Comparison of ENCODE assay signal across 23 mouse cellular contexts in the genomic region with DNA sequence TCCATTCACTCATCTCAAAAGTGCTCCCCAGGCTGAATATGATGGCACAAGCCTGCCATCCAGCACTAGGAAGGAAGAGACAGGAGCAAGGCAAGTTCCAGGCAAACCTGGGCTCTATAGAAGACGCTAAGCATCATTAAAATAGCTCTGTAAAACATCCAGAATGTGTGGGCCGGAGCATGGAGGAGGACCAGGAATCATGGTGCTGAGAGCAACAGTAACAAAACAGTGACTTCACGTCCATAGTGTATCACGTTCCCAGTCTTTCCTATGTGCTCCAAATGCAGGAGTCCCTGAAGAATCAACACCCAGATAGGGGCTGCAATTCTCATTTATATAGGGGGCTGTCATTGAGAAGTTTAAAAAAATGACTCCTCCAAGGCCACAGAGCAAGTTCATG.
DNase-seq lines count a peak whose midpoint lies in the region; ATAC-seq and TF ChIP-seq lines count a peak whose summit lies in the region.
"Had no signal": no experiment of that assay in that cellular context is flagged by ENCODE, and none has a peak within 500 bp of the region (broad histone marks: within the 10 kb centered on the region; RNA-seq: fewer than 3 reads in every experiment).

No protein-coding gene starts in this region.

- no peaks in the 10 kb centered on the region for H3K27me3 ChIP-seq in midbrain, embryonic 11.5 days (ENCODE audit: control insufficient read depth, insufficient read depth, low read length)
- no peaks in the 10 kb centered on the region for H3K27me3 ChIP-seq in midbrain, postnatal 0 days (ENCODE audit: insufficient read depth, low read length)
- H3K27me3 ChIP-seq: CH12.LX, Patski had no signal

- H3K4me1 ChIP-seq in midbrain, embryonic 11.5 days (ENCODE audit: control insufficient read depth, insufficient read depth, low read length), result no peaks in the 10 kb centered on the region
- no peaks in the 10 kb centered on the region for H3K4me1 ChIP-seq in midbrain, postnatal 0 days (ENCODE audit: insufficient read depth, low read length)

- H3K4me2 ChIP-seq in midbrain, embryonic 11.5 days, result no peak overlapping the region
- H3K4me2 ChIP-seq in midbrain, postnatal 0 days (ENCODE audit: low read depth, low read length, poor library complexity, severe bottlenecking), result no peak overlapping the region

- no peak for DNase-seq in frontal cortex, postnatal 10 days (ENCODE audit: low spot score in 2 of 2)
- DNase-seq in heart, adult 11 months, result peak; percentile 21
- no peak for DNase-seq in heart, adult 18-20 months
- peak; percentile 53 for DNase-seq in midbrain, embryonic 11.5 days (ENCODE audit: low spot score, missing footprints)
- no peak for DNase-seq in midbrain, postnatal 0 days (ENCODE audit: low spot score)
- peak; percentile 22 for DNase-seq in brain, adult 2 months (ENCODE audit: low read depth, low spot score)
- no peak for DNase-seq in thymus, postnatal 25 days
- DNase-seq: adrenal gland, adult 2 months; adrenal gland, adult 8-10 months; adrenal gland, postnatal 10 days; adrenal gland, postnatal 14 days; adrenal gland, postnatal 25 days; adrenal gland, postnatal 36 days; B cell, adult 2 months; cerebellum, adult 11 months; cerebellum, adult 11-12 months; cerebellum, adult 18-20 months had no signal

- ATAC-seq in frontal cortex, adult (ENCODE audit: low TSS enrichment), result peak; percentile 81
- no peak for ATAC-seq in midbrain, embryonic 11.5 days (ENCODE audit: low FRiP score)
- ATAC-seq in midbrain, postnatal 0 days (ENCODE audit: low FRiP score), result no peak
- ATAC-seq: activated CD4-positive, CD25-positive, alpha-beta regulatory T cell, adult 4 months; CD4-positive, CD25-positive, alpha-beta regulatory T cell, adult 4 months; Patski had no signal

- H3K36me3 ChIP-seq in midbrain, embryonic 11.5 days (ENCODE audit: control insufficient read depth, insufficient read depth, low read length), result no peaks in the 10 kb centered on the region
- no peaks in the 10 kb centered on the region for H3K36me3 ChIP-seq in midbrain, postnatal 0 days (ENCODE audit: insufficient read depth, low read length)
- H3K36me3 ChIP-seq: G1E had no signal

- WGBS in midbrain, embryonic 11.5 days, result 87% methylated on average over 4 of the region's 4 CpGs
- 85% methylated on average over 4 of the region's 4 CpGs for WGBS in midbrain, postnatal 0 days

- H3K9me3 ChIP-seq in midbrain, embryonic 11.5 days (ENCODE audit: control insufficient read depth, low read length), result no peaks in the 10 kb centered on the region
- H3K9me3 ChIP-seq in midbrain, postnatal 0 days (ENCODE audit: low read length), result no peaks in the 10 kb centered on the region
- H3K9me3 ChIP-seq: G1E had no signal

- TF ChIP-seq CTCF in midbrain, postnatal 0 days (IDR thresholded peaks at IDR 0.05), result no peak

- H3K27ac ChIP-seq in midbrain, embryonic 11.5 days (ENCODE audit: low read depth, low read length), result no peak overlapping the region
- H3K27ac ChIP-seq in midbrain, postnatal 0 days (ENCODE audit: low read depth, low read length), result no peak overlapping the region

- no peak overlapping the region for H3K4me3 ChIP-seq in midbrain, embryonic 11.5 days (ENCODE audit: low read depth, low read length)
- no peak overlapping the region for H3K4me3 ChIP-seq in midbrain, postnatal 0 days (ENCODE audit: low read depth, low read length)

- H3K9ac ChIP-seq in midbrain, embryonic 11.5 days (ENCODE audit: low read length), result no peak overlapping the region
- no peak overlapping the region for H3K9ac ChIP-seq in midbrain, postnatal 0 days (replicated peaks; ENCODE audit: low read length, poor library complexity, severe bottlenecking)

Comparison
In these comparisons a context has a peak if more than half of its experiments do, and no peak if none do; other contexts are left out.
1. DNase-seq: peak in heart, adult 11 months (single experiment), midbrain, embryonic 11.5 days (single experiment) and brain, adult 2 months (single experiment); none in frontal cortex, postnatal 10 days (0 of 2), heart, adult 18-20 months (0 of 2), midbrain, postnatal 0 days (single experiment) and thymus, postnatal 25 days (single experiment).